In genomic region chr13:51857156-51857555, GRCm38 (mm10) we compare ENCODE assay signal across 26 mouse cellular contexts. TPM values are rescaled to one million over a fixed set of nuclear protein-coding genes. Genes with fewer than 3 reads are reported as not detected.
DNase-seq lines count a peak whose midpoint lies in the region; ATAC-seq and TF ChIP-seq lines count a peak whose summit lies in the region.
"Had no signal": no experiment of that assay in that cellular context is flagged by ENCODE, and none has a peak within 500 bp of the region (broad histone marks: within the 10 kb centered on the region; RNA-seq: fewer than 3 reads in every experiment).

No protein-coding gene starts in this region.

- H3K4me1 ChIP-seq in intestine, embryonic 16.5 days (ENCODE audit: control insufficient read depth, insufficient read depth, low read length) = peaks cover 27% of the 10 kb centered on the region
- H3K4me1 ChIP-seq in intestine, embryonic 15.5 days (replicated peaks) = peaks cover 24% of the 10 kb centered on the region
- peaks cover 10% of the 10 kb centered on the region for H3K4me1 ChIP-seq in liver, postnatal 0 days (ENCODE audit: insufficient read depth)
- H3K4me1 ChIP-seq in liver, embryonic 12.5 days = peaks cover 18% of the 10 kb centered on the region
- peaks cover 42% of the 10 kb centered on the region for H3K4me1 ChIP-seq in embryonic facial prominence, embryonic 10.5 days

- H3K4me3 ChIP-seq in intestine, embryonic 16.5 days (ENCODE audit: low read length) = no peak overlapping the region
- no peak overlapping the region for H3K4me3 ChIP-seq in intestine, embryonic 15.5 days (replicated peaks)
- H3K4me3 ChIP-seq in liver, postnatal 0 days (ENCODE audit: low read depth, low read length) = no peak overlapping the region
- no peak overlapping the region for H3K4me3 ChIP-seq in liver, embryonic 12.5 days
- no peak overlapping the region for H3K4me3 ChIP-seq in embryonic facial prominence, embryonic 10.5 days
- H3K4me3 ChIP-seq: forebrain, embryonic 10.5 days; forebrain, embryonic 13.5 days; heart, adult 2 months; hindbrain, embryonic 10.5 days; hindbrain, embryonic 13.5 days had no signal

- no peak overlapping the region; the same call in 1 of the 2 replicates for H3K27ac ChIP-seq in intestine, embryonic 16.5 days (ENCODE audit: low read length)
- H3K27ac ChIP-seq in intestine, embryonic 15.5 days = no peak overlapping the region
- H3K27ac ChIP-seq in liver, postnatal 0 days (ENCODE audit: low read depth) = no peak overlapping the region
- no peak overlapping the region for H3K27ac ChIP-seq in liver, embryonic 12.5 days
- H3K27ac ChIP-seq in embryonic facial prominence, embryonic 10.5 days (replicated peaks) = peak overlapping the region; percentile 24
- H3K27ac ChIP-seq: forebrain, embryonic 10.5 days; forebrain, embryonic 13.5 days; heart, adult 2 months; hindbrain, embryonic 10.5 days; hindbrain, embryonic 13.5 days had no signal

- ATAC-seq in intestine, embryonic 16.5 days = no peak; the same call in 1 of the 2 replicates
- no peak for ATAC-seq in intestine, embryonic 15.5 days
- ATAC-seq in liver, postnatal 0 days = peak; percentile 36; the same call in 1 of the 2 replicates
- ATAC-seq in liver, embryonic 12.5 days = no peak
- ATAC-seq: forebrain, embryonic 13.5 days; forebrain, embryonic 16.5 days; hindbrain, embryonic 16.5 days had no signal

- no peaks in the 10 kb centered on the region for H3K36me3 ChIP-seq in intestine, embryonic 16.5 days (ENCODE audit: control insufficient read depth, insufficient read depth, low read length)
- no peaks in the 10 kb centered on the region for H3K36me3 ChIP-seq in intestine, embryonic 15.5 days
- H3K36me3 ChIP-seq in liver, postnatal 0 days (replicated peaks; ENCODE audit: insufficient read depth, low read length) = no peaks in the 10 kb centered on the region
- H3K36me3 ChIP-seq in liver, embryonic 12.5 days = no peaks in the 10 kb centered on the region
- no peaks in the 10 kb centered on the region for H3K36me3 ChIP-seq in embryonic facial prominence, embryonic 10.5 days (replicated peaks)
- H3K36me3 ChIP-seq: forebrain, embryonic 10.5 days; G1E; hindbrain, embryonic 10.5 days; hindbrain, embryonic 13.5 days had no signal

- H3K9ac ChIP-seq in intestine, embryonic 16.5 days (ENCODE audit: low read depth, low read length) = peak overlapping the region; percentile 39; the same call in 1 of the 2 replicates
- H3K9ac ChIP-seq in intestine, embryonic 15.5 days = no peak overlapping the region
- H3K9ac ChIP-seq in liver, postnatal 0 days (replicated peaks) = no peak overlapping the region
- H3K9ac ChIP-seq in liver, embryonic 12.5 days = no peak overlapping the region; the same call in 1 of the 2 replicates
- H3K9ac ChIP-seq: forebrain, embryonic 13.5 days; hindbrain, embryonic 13.5 days had no signal

- H3K9me3 ChIP-seq in intestine, embryonic 16.5 days (ENCODE audit: control insufficient read depth, low read length) = no peaks in the 10 kb centered on the region
- no peaks in the 10 kb centered on the region for H3K9me3 ChIP-seq in intestine, embryonic 15.5 days
- no peaks in the 10 kb centered on the region for H3K9me3 ChIP-seq in liver, postnatal 0 days (ENCODE audit: low read length)
- H3K9me3 ChIP-seq in liver, embryonic 12.5 days (replicated peaks) = no peaks in the 10 kb centered on the region
- no peaks in the 10 kb centered on the region for H3K9me3 ChIP-seq in embryonic facial prominence, embryonic 10.5 days
- H3K9me3 ChIP-seq: forebrain, embryonic 10.5 days; forebrain, embryonic 13.5 days; G1E; hindbrain, embryonic 10.5 days; hindbrain, embryonic 13.5 days had no signal

- H3K4me2 ChIP-seq in intestine, embryonic 16.5 days (ENCODE audit: low read depth, low read length) = no peak overlapping the region
- H3K4me2 ChIP-seq in intestine, embryonic 15.5 days (replicated peaks) = no peak overlapping the region
- no peak overlapping the region for H3K4me2 ChIP-seq in liver, postnatal 0 days (ENCODE audit: low read depth, low read length)
- H3K4me2 ChIP-seq in liver, embryonic 12.5 days = no peak overlapping the region
- H3K4me2 ChIP-seq: forebrain, embryonic 13.5 days; heart, embryonic 11.5 days; hindbrain, embryonic 13.5 days had no signal

- TF ChIP-seq CTCF in liver, postnatal 0 days (IDR thresholded peaks at IDR 0.05; ENCODE audit: low read depth) = no peak

- no peak for DNase-seq in liver, postnatal 0 days
- peak; percentile 35 for DNase-seq in embryonic facial prominence, embryonic 10.5 days (ENCODE audit: low spot score)
- no peak for DNase-seq in left cerebral cortex, adult 8-10 months (ENCODE audit: low spot score in 2 of 2)
- DNase-seq: adrenal gland, adult 2 months; adrenal gland, postnatal 14 days; B cell, adult 2 months; cerebellum, adult 11 months; cerebellum, adult 2 months; cerebellum, adult 9-11 months; cerebellum, postnatal 25 days; embryo, embryonic 11 days; gastrocnemius, postnatal 10 days; gastrocnemius, postnatal 36 days; heart, adult 2 months; heart, postnatal 36 days had no signal

- 19% methylated on average over 5 of the region's 5 CpGs for WGBS in intestine, embryonic 16.5 days
- 30% methylated on average over 5 of the region's 5 CpGs for WGBS in intestine, embryonic 15.5 days
- 62% methylated on average over 5 of the region's 5 CpGs for WGBS in liver, postnatal 0 days (ENCODE audit: insufficient replicate concordance)
- WGBS in liver, embryonic 12.5 days (ENCODE audit: insufficient replicate concordance) = 63% methylated on average over 5 of the region's 5 CpGs
- WGBS in embryonic facial prominence, embryonic 10.5 days = 49% methylated on average over 5 of the region's 5 CpGs

- no peak for TF ChIP-seq EP300 in liver, postnatal 0 days (IDR thresholded peaks at IDR 0.05; ENCODE audit: low read depth)

- no peaks in the 10 kb centered on the region for H3K27me3 ChIP-seq in intestine, embryonic 16.5 days (replicated peaks; ENCODE audit: control insufficient read depth, insufficient read depth, low read length)
- H3K27me3 ChIP-seq in intestine, embryonic 15.5 days (replicated peaks) = no peaks in the 10 kb centered on the region
- H3K27me3 ChIP-seq in liver, postnatal 0 days (ENCODE audit: insufficient read depth, low read length) = no peaks in the 10 kb centered on the region
- peaks cover 6% of the 10 kb centered on the region for H3K27me3 ChIP-seq in liver, embryonic 12.5 days (replicated peaks)
- H3K27me3 ChIP-seq in embryonic facial prominence, embryonic 10.5 days (replicated peaks; ENCODE audit: low read depth, poor library complexity, severe bottlenecking) = peaks cover 37% of the 10 kb centered on the region

RNA-seq across cellular contexts. Expression of gene Gadd45g, which starts 10.7 kb away (rescaled TPM):
- 36.4 and 40.8 TPM in 2 replicates for polyA plus RNA-seq in intestine, embryonic 16.5 days (2015; fragmentation: Nextera tagmentation; extraction: Ambion mirVana)
- 35.4 and 36.3 TPM in 2 replicates for polyA plus RNA-seq in intestine, embryonic 15.5 days (2015; fragmentation: Nextera tagmentation; extraction: Ambion mirVana)
- 16.3 and 20.6 TPM in 2 replicates for polyA plus RNA-seq in liver, postnatal 0 days (2015; fragmentation: Nextera tagmentation; extraction: Ambion mirVana)
- 22.2 and 23.3 TPM in 2 replicates for polyA plus RNA-seq in liver, embryonic 12.5 days (2016; fragmentation: Nextera tagmentation; extraction: Ambion mirVana)
- polyA plus RNA-seq in embryonic facial prominence, embryonic 10.5 days (2016; fragmentation: Nextera tagmentation; extraction: Ambion mirVana) = 61.5 and 75.2 TPM in 2 replicates
- 10 to 100 TPM; 10.3 to 22.3 (median 14.1) TPM for total RNA-seq in left cerebral cortex, adult 8-10 months (2022)
